Mouse (Mus musculus) C2C12 (cell line): ENCODE measurements around the gene Capg. TPM values are rescaled to one million over a fixed set of nuclear protein-coding genes. Genes with fewer than 3 reads are reported as not detected.

Source experiments
- H3K27me3 ChIP-seq: one replicate; pipeline ENCODE4 v1.6.1; 2011; ENCODE audit not compliant: control insufficient read depth, insufficient read depth, insufficient read length
- H3K36me3 ChIP-seq: one replicate; pipeline ENCODE4 v1.6.1; 2011; ENCODE audit not compliant: control insufficient read depth, insufficient read depth
- H3K4me3 ChIP-seq: one replicate; pipeline ENCODE4 v1.5.1; 2011; ENCODE audit warnings: mild to moderate bottlenecking, control low read depth; ENCODE audit not compliant: poor library complexity, insufficient read depth, severe bottlenecking
- H3K79me2 ChIP-seq: one replicate; pipeline ENCODE4 v1.6.1; 2011; ENCODE audit not compliant: control insufficient read depth, insufficient read depth
- H3K79me3 ChIP-seq: one replicate; pipeline ENCODE4 v1.6.1; 2011; ENCODE audit warnings: low read depth, control low read depth
- H3ac ChIP-seq: one replicate; pipeline ENCODE3; 2011; ENCODE audit warnings: low read depth; ENCODE audit not compliant: control insufficient read depth, insufficient read length
- CEBPB ChIP-seq: IDR thresholded peaks from one replicate; pipeline ENCODE4 v1.6.1; 2011; ENCODE audit warnings: low read depth, mild to moderate bottlenecking, control low read depth, moderate library complexity
- CTCF ChIP-seq: IDR thresholded peaks from one replicate; pipeline ENCODE4 v1.5.1; 2011; ENCODE audit not compliant: control insufficient read depth, insufficient read depth, insufficient read length
- FOSL1 ChIP-seq: IDR thresholded peaks from one replicate; pipeline ENCODE4 v1.8.0; 2011; ENCODE audit warnings: mild to moderate bottlenecking, low read length; ENCODE audit not compliant: poor library complexity, insufficient read depth, severe bottlenecking
- MAX ChIP-seq: IDR thresholded peaks from one replicate; pipeline ENCODE4 v1.6.1; 2011; ENCODE audit warnings: mild to moderate bottlenecking, control low read depth
- MYOD1 ChIP-seq: IDR thresholded peaks from one replicate; pipeline ENCODE4 v1.6.1; 2011; ENCODE audit warnings: low read depth; ENCODE audit not compliant: control insufficient read depth, insufficient read length
- MYOG ChIP-seq: IDR thresholded peaks from one replicate; pipeline ENCODE4 v1.6.1; 2011; ENCODE audit not compliant: control insufficient read depth, insufficient read length; ENCODE audit errors: extremely low read depth
- USF1 ChIP-seq: IDR thresholded peaks from one replicate; pipeline ENCODE4 v1.6.1; 2011; ENCODE audit warnings: low read depth, mild to moderate bottlenecking, control low read depth, moderate library complexity
- polyA plus RNA-seq: library from polyadenylated mRNA; unstranded; fragments of >200 nt; fragmentation: generic; extraction: Trizol; gene quantifications from one replicate; pipeline ENCODE4 v1.2.1, GENCODE M21; 2012; ENCODE audit warnings: missing spikeins

Capg gene
- polyA plus RNA-seq, 1 experiment = 487 TPM

- Histone ChIP-seq H3K27me3 (no peaks in the 10 kb centered on the region), H3K79me3 (no peaks in the 10 kb centered on the region), H3ac (no peak overlapping the region), H3K79me2 (no peaks in the 10 kb centered on the region), H3K36me3 (no peaks in the 10 kb centered on the region), H3K4me3 (no peak overlapping the region)
- TF ChIP-seq MAX = no peak
- peak; percentile 67 for TF ChIP-seq CTCF
- TF ChIP-seq USF1 = no peak
Measured at GRCm38 (mm10) chr6:72534035-72534809, 10.0 kb upstream of the Capg start.

GRCm38 (mm10) chr6:72535165-72535564 is 9.0 kb upstream of the Capg start:
- no peaks in the 10 kb centered on the region for H3K79me3 ChIP-seq
- no peak overlapping the region for H3K4me3 ChIP-seq
- H3K79me2 ChIP-seq = no peaks in the 10 kb centered on the region
- no peaks in the 10 kb centered on the region for H3K36me3 ChIP-seq
- no peaks in the 10 kb centered on the region for H3K27me3 ChIP-seq
- H3ac ChIP-seq = no peak overlapping the region
- TF ChIP-seq USF1 (no peak), CTCF (peak; percentile 48)

- Histone ChIP-seq H3K27me3 (no peaks in the 10 kb centered on the region), H3K79me2 (no peaks in the 10 kb centered on the region), H3K79me3 (no peaks in the 10 kb centered on the region), H3K4me3 (peak overlapping the region; percentile 21), H3ac (peak overlapping the region; percentile 83), H3K36me3 (no peaks in the 10 kb centered on the region)
- TF ChIP-seq FOSL1 = no peak
- TF ChIP-seq USF1 = no peak
- no peak for TF ChIP-seq MYOG
- no peak for TF ChIP-seq MYOD1
- TF ChIP-seq CEBPB = no peak
Measured at GRCm38 (mm10) chr6:72537998-72538500, 6.1 kb upstream of the Capg start.

GRCm38 (mm10) chr6:72538562-72539031 is 5.6 kb upstream of the Capg start:
- Histone ChIP-seq H3ac (peak overlapping the region; percentile 83), H3K79me2 (no peaks in the 10 kb centered on the region), H3K79me3 (no peaks in the 10 kb centered on the region), H3K36me3 (no peaks in the 10 kb centered on the region), H3K27me3 (no peaks in the 10 kb centered on the region), H3K4me3 (peak overlapping the region; percentile 21)
- TF ChIP-seq MYOG = no peak

GRCm38 (mm10) chr6:72543265-72543850 is 833 bp upstream of the Capg start:
- no peaks in the 10 kb centered on the region for H3K36me3 ChIP-seq
- TF ChIP-seq USF1 (no peak), MYOG (no peak), CEBPB (no peak), FOSL1 (no peak), CTCF (no peak), MYOD1 (no peak), MAX (no peak)
- no peak overlapping the region for H3ac ChIP-seq
- H3K79me2 ChIP-seq = no peaks in the 10 kb centered on the region
- no peak overlapping the region for H3K4me3 ChIP-seq
- peaks cover 1% of the 10 kb centered on the region for H3K79me3 ChIP-seq
- no peaks in the 10 kb centered on the region for H3K27me3 ChIP-seq

- Histone ChIP-seq H3K79me2 (peaks cover 13% of the 10 kb centered on the region), H3K79me3 (peaks cover 12% of the 10 kb centered on the region), H3ac (no peak overlapping the region), H3K36me3 (no peaks in the 10 kb centered on the region), H3K4me3 (no peak overlapping the region), H3K27me3 (no peaks in the 10 kb centered on the region)
- no peak for TF ChIP-seq MYOD1
- TF ChIP-seq MYOG = no peak
- TF ChIP-seq CEBPB = no peak
- TF ChIP-seq CTCF = no peak
- TF ChIP-seq MAX = no peak
- no peak for TF ChIP-seq FOSL1
- no peak for TF ChIP-seq USF1
Measured at GRCm38 (mm10) chr6:72545377-72545776, 1.2 kb downstream of the Capg start.
